Mouse (Mus musculus) embryo, embryonic 10.5 days (tissue): ENCODE results near the gene Cntrl.
A peak's percentile ranks its signal among the peaks of the same experiment; 100 is the strongest.

Experiments
- DNase-seq: peaks from one replicate; pipeline ENCODE4 v3.0.0-alpha.2; 2015; ENCODE audit warnings: low spot score

The Cntrl gene

GRCm38 (mm10) chr2:35174100-35174499 is 64.8 kb downstream of the Cntrl start:
- DNase-seq: peak; percentile 17

GRCm38 (mm10) chr2:35175281-35176065 is 66.2 kb downstream of the Cntrl start:
- DNase-seq: no peak

- DNase-seq: no peak
Measured at GRCm38 (mm10) chr2:35178153-35178552, 68.9 kb downstream of the Cntrl start.

GRCm38 (mm10) chr2:35183115-35183673 is 73.9 kb downstream of the Cntrl start:
- DNase-seq: no peak

- no peak for DNase-seq
Measured at GRCm38 (mm10) chr2:35188929-35189328, 79.6 kb downstream of the Cntrl start.

- DNase-seq: no peak
Measured at GRCm38 (mm10) chr2:35193976-35194375, 84.7 kb downstream of the Cntrl start.

- DNase-seq: peak; percentile 15
Measured at GRCm38 (mm10) chr2:35195626-35196544, 86.6 kb downstream of the Cntrl start.

GRCm38 (mm10) chr2:35199541-35199940 is 90.2 kb downstream of the Cntrl start:
- no peak for DNase-seq

- DNase-seq: peak; percentile 39
Measured at GRCm38 (mm10) chr2:35199971-35200897, 90.9 kb downstream of the Cntrl start.

- peak; percentile 99 for DNase-seq
Measured at GRCm38 (mm10) chr2:35200898-35201668, 91.8 kb downstream of the Cntrl start, which contains the start of gene Rab14. TSS of gene Rab14 (minus strand) at chr2:35201120.

GRCm38 (mm10) chr2:35203729-35204128 is 94.4 kb downstream of the Cntrl start:
- no peak for DNase-seq

GRCm38 (mm10) chr2:35206761-35207160 is 97.5 kb downstream of the Cntrl start:
- no peak for DNase-seq

- DNase-seq: no peak
Measured at GRCm38 (mm10) chr2:35208054-35208453, 98.8 kb downstream of the Cntrl start.

- DNase-seq: no peak
Measured at GRCm38 (mm10) chr2:35208931-35209665, 99.8 kb downstream of the Cntrl start.

- no peak for DNase-seq
Measured at GRCm38 (mm10) chr2:35211681-35212080, 102.4 kb downstream of the Cntrl start.

GRCm38 (mm10) chr2:35213345-35213910 is 104.1 kb downstream of the Cntrl start:
- no peak for DNase-seq

GRCm38 (mm10) chr2:35214881-35215358 is 105.6 kb downstream of the Cntrl start:
- DNase-seq: peak; percentile 93

- peak; percentile 53 for DNase-seq
Measured at GRCm38 (mm10) chr2:35215363-35215762, 106.1 kb downstream of the Cntrl start.

GRCm38 (mm10) chr2:35216701-35217100 is 107.4 kb downstream of the Cntrl start:
- no peak for DNase-seq
